Mouse (Mus musculus) gastrocnemius, postnatal 10 days (tissue): ENCODE results near the gene Hddc3. TPM values are rescaled to one million over a fixed set of nuclear protein-coding genes. Genes with fewer than 3 reads are reported as not detected.

ENCODE experiments used
- DNase-seq: peaks from one replicate; pipeline ENCODE4 v3.0.0; 2021; ENCODE audit warnings: mixed read lengths
- total RNA-seq, 2 experiments: library from RNA; stranded (reverse); gene quantifications; 2 replicates each; pipeline ENCODE4 v1.2.3; 2021

Gene Hddc3
- total RNA-seq, 2 experiments from 2014 or later, result 39.9 to 45.0 TPM

- DNase-seq, result peak; percentile 9
Measured at GRCm38 (mm10) chr7:80398654-80399444, 55.9 kb downstream of the Hddc3 start.

GRCm38 (mm10) chr7:80400099-80400498 lies 57.2 kb downstream of the Hddc3 start:
- DNase-seq, result no peak

Other genes starting within 250 kb of the Hddc3 start
- gene Idh2, start 227.7 kb upstream of the Hddc3 start, total RNA-seq, result 100 to 1,000 TPM; 244 to 271 TPM
- gene Sema4b, start 156.3 kb upstream of the Hddc3 start, total RNA-seq, result 1 to 10 TPM; 2.9 to 4.2 TPM
- 10 to 100 TPM; 10.7 to 12.5 TPM for gene Cib1, start 110.3 kb upstream of the Hddc3 start, total RNA-seq
- gene Gdpgp1, start 110.2 kb upstream of the Hddc3 start, total RNA-seq, result 1 to 10 TPM; 1.8 to 2.1 TPM
- under 1 TPM; 0.14 to 0.20 TPM for gene Ttll13, start 96.7 kb upstream of the Hddc3 start, total RNA-seq
- gene Ngrn, start 81.9 kb upstream of the Hddc3 start, total RNA-seq, result 10 to 100 TPM; 20.2 to 20.3 TPM
- 1 to 10 TPM; 5.7 to 6.3 TPM for gene Vps33b, start 73.5 kb upstream of the Hddc3 start, total RNA-seq
- 10 to 100 TPM; 18.4 to 23.2 TPM for gene Prc1, start 48.7 kb upstream of the Hddc3 start, total RNA-seq
- 10 to 100 TPM in 1 of 2 experiments, 1 to 10 TPM in 1; 6.6 to 11.3 TPM for gene Rccd1, start 18.6 kb upstream of the Hddc3 start, total RNA-seq
- gene Unc45a, start 2.1 kb upstream of the Hddc3 start, total RNA-seq, result 10 to 100 TPM; 11.8 to 16.4 TPM
- 10 to 100 TPM; 92.2 to 97.2 TPM for gene Man2a2, start 28.3 kb downstream of the Hddc3 start, total RNA-seq
- 10 to 100 TPM in 1 of 2 experiments, 1 to 10 TPM in 1; 9.4 to 12.1 TPM for gene Fes, start 44.8 kb downstream of the Hddc3 start, total RNA-seq
- 10 to 100 TPM; 63.1 to 68.1 TPM for gene Furin, start 62.3 kb downstream of the Hddc3 start, total RNA-seq
- gene Blm, start 192.0 kb downstream of the Hddc3 start, total RNA-seq, result 1 to 10 TPM; 5.4 to 6.3 TPM